Mouse (Mus musculus) liver, postnatal 0 days (tissue): ENCODE data around the gene Clrn1.

Source experiments
- CTCF ChIP-seq: sonication (generic); IDR thresholded peaks from 2 replicates; pipeline ENCODE4 v1.5.1; 2016; ENCODE audit warnings: antibody characterized with exemption, low read depth
- EP300 ChIP-seq: IDR thresholded peaks from 2 replicates; pipeline ENCODE4 v1.6.1; 2016; ENCODE audit warnings: antibody characterized with exemption, low read depth, mild to moderate bottlenecking

- peak; percentile 64 for TF ChIP-seq CTCF
- TF ChIP-seq EP300, result no peak
These were observed 41.7 kb downstream of the Clrn1 start for GRCm38 (mm10) chr3:58843415-58843814.
